Mouse (Mus musculus) embryonic facial prominence, embryonic 11.5 days (tissue): ENCODE measurements around the gene Atp1a1. TPM values are rescaled to one million over a fixed set of nuclear protein-coding genes. Genes with fewer than 3 reads are reported as not detected.
A peak's percentile ranks its signal among the peaks of the same experiment; 100 is the strongest.

ENCODE experiments used
- ATAC-seq: fragments of 200-750 bp; cut with Nextera tagmentation; replicated peaks from 2 replicates; pipeline ENCODE4 v1.8.0; 2017; ENCODE audit warnings: low read depth; ENCODE audit not compliant: insufficient number of reproducible peaks, low FRiP score, low TSS enrichment
- DNase-seq: peaks from one replicate; pipeline ENCODE4 v3.0.0-alpha.2; 2015; ENCODE audit warnings: low spot score
- H3K27ac ChIP-seq: fragments of 300-500 bp; sonication (generic); replicated peaks from 2 replicates; pipeline ENCODE4 v1.5.1; 2014; ENCODE audit warnings: mild to moderate bottlenecking, low read depth, low read length, control low read depth
- H3K27me3 ChIP-seq: fragments of 300-500 bp; sonication (generic); 2 replicates; pipeline ENCODE4 v1.6.1; 2014; ENCODE audit warnings: mild to moderate bottlenecking, low read length, moderate library complexity, mixed read lengths; ENCODE audit not compliant: control insufficient read depth, insufficient read depth
- H3K36me3 ChIP-seq: fragments of 300-500 bp; sonication (generic); replicated peaks from 2 replicates; pipeline ENCODE4 v1.6.1; 2014; ENCODE audit warnings: low read depth, mild to moderate bottlenecking, low read length, moderate library complexity, mixed read lengths; ENCODE audit not compliant: control insufficient read depth, insufficient read depth
- H3K4me1 ChIP-seq: fragments of 300-500 bp; sonication (generic); 2 replicates; pipeline ENCODE4 v1.6.1; 2014; ENCODE audit warnings: low read length, mixed read lengths; ENCODE audit not compliant: control insufficient read depth, insufficient read depth
- H3K4me2 ChIP-seq: fragments of 300-500 bp; sonication (generic); 2 replicates; pipeline ENCODE4 v1.6.1; 2014; ENCODE audit warnings: low read depth, mild to moderate bottlenecking, control low read depth, low read length, moderate library complexity
- H3K4me3 ChIP-seq: fragments of 300-500 bp; sonication (generic); 2 replicates; pipeline ENCODE4 v1.5.1; 2014; ENCODE audit warnings: low read depth, low read length, control low read depth
- H3K9ac ChIP-seq: fragments of 300-500 bp; sonication (generic); replicated peaks from 2 replicates; pipeline ENCODE4 v1.6.1; 2014; ENCODE audit warnings: mild to moderate bottlenecking, control low read depth, low read length
- H3K9me3 ChIP-seq: fragments of 300-500 bp; sonication (generic); replicated peaks from 2 replicates; pipeline ENCODE4 v1.6.1; 2016; ENCODE audit warnings: mild to moderate bottlenecking, low read length, inconsistent platforms, mixed read lengths; ENCODE audit not compliant: control insufficient read depth
- WGBS: fragments of 180-500 bp; shearing (Covaris S2); extraction: QIAGEN DNeasy Blood & Tissue Kit; methylation state at CpG from one replicate; pipeline ENCODE4 v1.1.7; 2014; 5-methylcytosine and 5-hydroxymethylcytosine counted together
- polyA plus RNA-seq: library from polyadenylated mRNA; unstranded; fragments of >200 nt; fragmentation: Nextera tagmentation; extraction: Ambion mirVana; gene quantifications from 2 replicates; pipeline ENCODE4 v1.2.1, GENCODE M21; 2014

The Atp1a1 gene
- polyA plus RNA-seq, 1 experiment from 2014 or later = 87.9 TPM

DNA sequence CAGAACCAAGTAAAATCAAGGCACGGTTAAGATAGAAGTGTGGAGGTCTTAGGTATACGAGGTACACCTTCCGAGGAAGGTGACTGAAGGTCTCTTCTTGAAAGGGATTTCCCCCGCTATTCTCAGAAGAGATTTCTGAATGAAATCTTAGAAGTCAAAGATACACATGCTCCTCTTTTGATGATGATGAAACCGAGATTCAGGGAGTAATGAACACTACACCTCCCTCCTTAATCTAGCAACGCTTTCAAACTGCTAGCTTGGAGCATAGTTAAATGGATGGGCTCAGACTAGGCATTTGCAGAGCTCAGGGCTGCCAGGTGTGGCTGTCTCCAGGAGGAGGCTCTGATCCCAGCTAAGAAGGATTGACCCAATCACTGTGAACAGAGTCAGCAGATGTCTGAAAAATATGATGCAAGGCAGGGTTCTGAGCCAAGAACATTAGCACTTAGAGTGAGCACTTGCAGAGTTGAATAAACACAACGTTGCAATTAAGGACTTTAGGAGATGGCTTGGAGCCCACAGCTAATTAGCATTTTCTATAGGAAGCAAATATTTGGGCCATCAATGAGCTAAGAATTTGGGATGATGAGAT, 2.5 kb upstream of the Atp1a1 start:
- ATAC-seq (no peak), DNase-seq (no peak)
- H3K4me3 ChIP-seq = no peak overlapping the region
- no peak overlapping the region for H3K9ac ChIP-seq
- H3K4me1 ChIP-seq = no peaks in the 10 kb centered on the region; the same call in 1 of the 2 replicates
- no peaks in the 10 kb centered on the region for H3K36me3 ChIP-seq
- no peaks in the 10 kb centered on the region for H3K9me3 ChIP-seq
- 81% methylated on average over 7 of the region's 7 CpGs for WGBS
- no peaks in the 10 kb centered on the region for H3K27me3 ChIP-seq
- no peak overlapping the region for H3K27ac ChIP-seq
- H3K4me2 ChIP-seq = no peak overlapping the region

DNA sequence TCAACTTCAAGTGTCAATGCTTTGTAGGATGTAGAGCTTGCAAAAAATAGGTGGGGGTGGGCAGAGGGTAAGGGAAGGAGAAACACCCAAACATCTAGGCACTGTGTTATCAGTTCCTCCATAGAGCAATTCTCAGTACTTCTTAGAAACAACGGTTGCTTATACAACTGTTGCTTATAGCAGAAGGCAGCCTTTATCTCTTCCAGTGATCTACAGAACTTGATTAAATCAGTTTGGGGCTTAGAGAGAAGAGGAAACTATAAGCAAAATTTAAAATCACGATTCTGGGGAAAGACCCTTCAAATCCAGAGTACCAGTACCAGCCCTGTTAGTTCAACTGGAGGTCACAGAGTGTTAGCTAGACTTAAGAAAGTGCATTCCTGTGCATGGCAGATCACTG, 1.2 kb upstream of the Atp1a1 start:
- no peak overlapping the region for H3K4me3 ChIP-seq
- no peaks in the 10 kb centered on the region for H3K9me3 ChIP-seq
- 45% methylated on average over 2 of the region's 2 CpGs for WGBS
- peak; percentile 14 for DNase-seq
- H3K9ac ChIP-seq = no peak overlapping the region
- no peaks in the 10 kb centered on the region for H3K36me3 ChIP-seq
- ATAC-seq = no peak
- no peaks in the 10 kb centered on the region for H3K4me1 ChIP-seq
- no peaks in the 10 kb centered on the region for H3K27me3 ChIP-seq
- H3K27ac ChIP-seq = no peak overlapping the region
- no peak overlapping the region for H3K4me2 ChIP-seq

DNA sequence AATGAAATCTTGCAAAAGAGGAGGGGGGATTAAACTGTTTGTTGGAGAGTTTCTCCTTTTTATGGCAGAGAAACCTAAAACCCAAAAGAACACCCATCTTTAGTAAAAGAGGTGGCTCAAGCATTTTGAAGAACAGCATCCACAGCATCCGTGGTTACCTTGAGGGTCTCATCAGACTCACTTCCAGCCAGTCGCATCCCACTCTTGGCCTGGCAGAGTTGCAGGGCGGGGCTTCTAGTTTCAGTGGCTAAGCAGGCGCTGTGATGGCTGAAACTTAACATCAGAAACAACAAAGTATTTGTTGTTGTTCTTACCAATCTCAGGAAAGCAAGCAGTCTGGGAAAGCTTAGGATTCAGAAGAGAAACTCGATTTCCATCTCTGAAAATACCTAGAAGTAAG, 807 bp upstream of the Atp1a1 start:
- Histone ChIP-seq H3K4me3 (peak overlapping the region; percentile 85), H3K9me3 (no peaks in the 10 kb centered on the region), H3K36me3 (no peaks in the 10 kb centered on the region), H3K9ac (no peak overlapping the region; the same call in 1 of the 2 replicates), H3K27me3 (no peaks in the 10 kb centered on the region), H3K27ac (no peak overlapping the region), H3K4me2 (peak overlapping the region; percentile 77), H3K4me1 (no peaks in the 10 kb centered on the region)
- peak; percentile 20 for DNase-seq
- WGBS = 17% methylated on average over 5 of the region's 5 CpGs
- ATAC-seq = no peak

DNA sequence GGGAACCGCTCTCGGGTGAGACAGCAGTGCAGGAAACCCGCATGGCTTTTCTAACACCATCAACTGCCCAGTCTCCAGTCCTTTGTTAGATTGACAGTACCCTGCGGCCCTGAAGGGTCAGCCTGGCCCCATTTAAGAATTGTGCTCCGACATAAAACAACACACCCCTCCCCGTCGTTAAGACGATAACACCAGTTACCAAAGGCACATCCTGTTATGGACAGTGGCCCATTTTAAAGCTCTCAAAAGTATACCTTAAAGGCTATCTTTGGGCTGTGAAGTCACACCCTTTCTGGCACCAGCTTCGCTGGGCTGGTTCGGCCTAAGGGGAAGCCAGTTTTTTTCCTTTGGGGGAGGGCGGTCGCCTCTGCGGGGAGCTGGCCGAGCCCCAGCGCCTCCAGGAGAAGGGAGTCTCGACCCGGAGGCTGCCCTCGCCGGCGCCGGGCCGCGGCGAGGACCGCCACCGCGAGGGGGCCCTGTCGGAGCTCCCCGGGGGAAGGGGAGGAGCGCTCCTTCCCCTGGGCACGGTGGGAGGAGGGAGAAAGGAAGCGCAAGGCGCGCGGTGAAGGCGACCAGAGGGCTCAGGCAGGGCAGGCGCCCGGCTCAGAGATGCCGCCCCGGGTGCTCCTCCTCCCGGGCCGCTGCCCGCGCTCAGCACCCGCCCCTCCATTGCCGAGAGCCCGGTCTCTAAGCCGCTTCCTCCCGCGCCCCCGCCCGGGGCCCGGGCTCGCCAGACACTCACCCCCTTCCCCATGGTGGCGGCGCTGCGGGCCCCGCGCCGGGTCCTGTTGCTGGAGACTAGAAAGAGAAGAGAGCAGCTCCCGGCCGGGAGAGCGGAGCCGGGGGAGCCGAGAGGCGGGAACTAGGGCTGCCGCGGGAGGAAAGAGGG, 579 bp downstream of the Atp1a1 start:
- WGBS = 1% methylated on average over 50 of the region's 68 CpGs
- Histone ChIP-seq H3K4me2 (peak overlapping the region; percentile 77), H3K27me3 (no peaks in the 10 kb centered on the region), H3K4me3 (peak overlapping the region; percentile 85), H3K9me3 (no peaks in the 10 kb centered on the region), H3K9ac (peak overlapping the region; percentile 95), H3K4me1 (no peaks in the 10 kb centered on the region), H3K36me3 (no peaks in the 10 kb centered on the region), H3K27ac (peak overlapping the region; percentile 93)
- DNase-seq (peak; percentile 81), ATAC-seq (peak; percentile 73)

DNA sequence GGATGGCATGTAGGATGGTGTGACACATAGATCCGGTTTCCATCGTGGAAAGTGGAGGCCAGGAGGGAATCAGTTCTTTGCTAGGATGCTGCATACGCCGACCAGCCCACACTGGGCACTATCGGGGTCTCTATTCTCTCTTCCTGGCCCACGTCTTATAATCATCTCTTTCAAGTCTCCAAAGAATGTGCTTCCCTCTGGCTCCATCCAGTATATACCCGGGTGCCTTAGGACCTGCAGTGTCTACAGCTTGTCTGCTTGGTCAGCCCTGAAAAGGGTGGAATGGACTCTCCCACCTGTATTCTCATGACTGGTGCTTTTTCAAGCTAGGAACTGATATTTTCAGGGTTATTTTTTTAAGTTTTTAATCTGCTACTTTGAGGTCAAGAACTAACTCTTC, 1.3 kb downstream of the Atp1a1 start:
- Histone ChIP-seq H3K9ac (peak overlapping the region; percentile 95), H3K9me3 (no peaks in the 10 kb centered on the region), H3K4me2 (peak overlapping the region; percentile 77), H3K36me3 (no peaks in the 10 kb centered on the region), H3K4me3 (peak overlapping the region; percentile 85), H3K4me1 (no peaks in the 10 kb centered on the region), H3K27ac (no peak overlapping the region), H3K27me3 (no peaks in the 10 kb centered on the region)
- DNase-seq (no peak), ATAC-seq (no peak)
- 26% methylated on average over 7 of the region's 7 CpGs for WGBS

DNA sequence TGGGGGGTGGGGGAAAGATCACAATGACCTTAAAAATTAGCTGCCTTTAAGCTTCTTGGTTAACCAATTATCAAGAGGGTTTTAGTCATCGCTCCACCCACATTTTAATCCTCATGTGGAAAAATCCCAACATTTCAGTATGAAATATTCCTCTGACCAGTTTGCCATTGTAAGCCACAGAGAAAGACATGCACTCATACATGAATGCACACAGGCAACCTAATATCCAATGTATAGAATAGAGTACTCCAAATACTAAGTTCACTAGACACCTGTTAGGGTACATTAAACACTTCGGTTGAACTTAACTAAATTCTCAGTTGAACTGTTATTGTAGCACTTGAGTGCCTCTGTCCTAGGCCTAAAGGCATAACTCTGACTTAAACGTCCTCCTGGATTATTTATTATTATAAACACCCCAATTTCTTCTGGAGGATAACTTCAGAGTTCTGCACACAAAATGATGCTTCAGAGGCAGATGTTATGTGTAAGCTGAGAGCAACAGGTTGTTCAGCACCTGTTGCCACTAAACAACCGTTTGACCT, 1.9 kb downstream of the Atp1a1 start:
- Histone ChIP-seq H3K27me3 (no peaks in the 10 kb centered on the region), H3K9ac (no peak overlapping the region), H3K27ac (no peak overlapping the region), H3K4me2 (no peak overlapping the region), H3K36me3 (no peaks in the 10 kb centered on the region), H3K9me3 (no peaks in the 10 kb centered on the region), H3K4me1 (no peaks in the 10 kb centered on the region), H3K4me3 (no peak overlapping the region)
- ATAC-seq (no peak), DNase-seq (no peak)
- 67% methylated on average over 4 of the region's 4 CpGs for WGBS

DNA sequence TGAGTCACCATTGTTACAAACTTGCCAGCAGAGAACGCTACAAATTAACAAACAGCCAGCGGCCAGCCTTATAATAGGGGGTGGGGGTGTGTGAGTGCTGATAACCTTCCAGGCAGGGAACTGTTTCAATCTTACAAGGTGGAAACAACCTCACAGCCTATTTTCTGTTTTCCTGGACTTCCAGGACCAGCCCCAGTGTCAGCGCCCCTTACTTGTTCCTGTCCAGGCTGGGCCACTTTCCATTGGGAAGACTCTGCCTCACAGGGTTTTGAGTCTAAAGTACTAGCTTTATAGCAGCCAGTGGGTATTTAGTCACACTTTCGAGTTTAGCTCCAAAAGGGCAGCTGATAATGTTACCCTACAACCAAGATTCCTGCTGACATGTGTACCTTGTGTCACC, 2.8 kb downstream of the Atp1a1 start:
- Histone ChIP-seq H3K9me3 (no peaks in the 10 kb centered on the region), H3K4me1 (no peaks in the 10 kb centered on the region), H3K27me3 (no peaks in the 10 kb centered on the region), H3K9ac (no peak overlapping the region), H3K4me2 (no peak overlapping the region), H3K36me3 (no peaks in the 10 kb centered on the region), H3K27ac (no peak overlapping the region), H3K4me3 (no peak overlapping the region)
- DNase-seq (no peak), ATAC-seq (no peak)
- 51% methylated on average over 4 of the region's 4 CpGs for WGBS

DNA sequence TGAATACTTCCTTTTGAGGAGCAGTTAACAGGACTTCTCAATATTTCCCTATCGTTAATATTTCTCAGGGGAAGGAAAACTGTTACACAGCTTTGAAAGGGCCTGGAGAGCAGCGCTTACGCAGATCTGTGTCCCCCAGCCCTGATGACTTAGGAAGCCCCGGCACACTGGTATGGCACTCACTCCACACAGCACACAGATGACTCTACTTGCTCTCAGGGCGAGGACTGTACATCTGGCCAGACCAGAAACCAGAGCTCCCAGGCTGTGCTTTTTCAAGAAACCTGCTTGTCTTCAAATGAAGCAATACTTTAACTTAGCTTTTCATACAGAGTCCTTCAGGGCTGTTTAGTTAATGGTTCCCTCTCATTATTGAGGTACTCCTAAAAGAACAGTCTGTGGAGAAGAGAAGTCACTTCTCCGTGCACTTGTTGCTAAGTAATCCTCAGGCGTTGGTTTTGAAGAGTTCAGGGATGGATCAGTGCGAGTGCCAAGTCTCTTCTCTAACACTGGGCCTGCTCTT, 3.4 kb downstream of the Atp1a1 start:
- H3K27ac ChIP-seq = no peak overlapping the region
- no peaks in the 10 kb centered on the region for H3K27me3 ChIP-seq
- H3K9ac ChIP-seq = no peak overlapping the region
- ATAC-seq (no peak), DNase-seq (no peak)
- H3K9me3 ChIP-seq = no peaks in the 10 kb centered on the region
- 59% methylated on average over 8 of the region's 8 CpGs for WGBS
- no peaks in the 10 kb centered on the region for H3K36me3 ChIP-seq
- H3K4me1 ChIP-seq = no peaks in the 10 kb centered on the region
- H3K4me3 ChIP-seq = no peak overlapping the region
- H3K4me2 ChIP-seq = no peak overlapping the region
